Mouse (Mus musculus) adrenal gland, adult 2 months (tissue): ENCODE measurements around the gene 2900011O08Rik. TPM values are rescaled to one million over a fixed set of nuclear protein-coding genes. Genes with fewer than 3 reads are reported as not detected.
"Not testable (repeated sequence)": the region's sequence is repeated elsewhere in the genome, so short reads cannot be mapped to it uniquely, and the experiment has no call there.

ENCODE experiments used
- DNase-seq: peaks from one replicate; pipeline ENCODE4 v3.0.0; 2021
- long read RNA-seq: library from polyadenylated mRNA; stranded (forward); transcript quantifications from one replicate; pipeline ENCODE4 v2.0.0, GENCODE M21; 2021
- polyA plus RNA-seq: library from polyadenylated mRNA; depleted of rRNA; stranded (reverse); fragments of >200 nt; gene quantifications from 2 replicates; pipeline ENCODE4 v1.2.3, GENCODE M21; 2012; rRNA removed
- total RNA-seq, 2 experiments: library from RNA; stranded (reverse); gene quantifications; 2 replicates each; pipeline ENCODE4 v1.2.3; 2021

The 2900011O08Rik gene
- 1 to 10 TPM in 1 of 2 experiments, under 1 TPM in 1; 0.86 to 1.2 TPM for total RNA-seq
- 0.89 and 1.6 TPM in 2 replicates for polyA plus RNA-seq
- long read RNA-seq: 0 reads

DNA sequence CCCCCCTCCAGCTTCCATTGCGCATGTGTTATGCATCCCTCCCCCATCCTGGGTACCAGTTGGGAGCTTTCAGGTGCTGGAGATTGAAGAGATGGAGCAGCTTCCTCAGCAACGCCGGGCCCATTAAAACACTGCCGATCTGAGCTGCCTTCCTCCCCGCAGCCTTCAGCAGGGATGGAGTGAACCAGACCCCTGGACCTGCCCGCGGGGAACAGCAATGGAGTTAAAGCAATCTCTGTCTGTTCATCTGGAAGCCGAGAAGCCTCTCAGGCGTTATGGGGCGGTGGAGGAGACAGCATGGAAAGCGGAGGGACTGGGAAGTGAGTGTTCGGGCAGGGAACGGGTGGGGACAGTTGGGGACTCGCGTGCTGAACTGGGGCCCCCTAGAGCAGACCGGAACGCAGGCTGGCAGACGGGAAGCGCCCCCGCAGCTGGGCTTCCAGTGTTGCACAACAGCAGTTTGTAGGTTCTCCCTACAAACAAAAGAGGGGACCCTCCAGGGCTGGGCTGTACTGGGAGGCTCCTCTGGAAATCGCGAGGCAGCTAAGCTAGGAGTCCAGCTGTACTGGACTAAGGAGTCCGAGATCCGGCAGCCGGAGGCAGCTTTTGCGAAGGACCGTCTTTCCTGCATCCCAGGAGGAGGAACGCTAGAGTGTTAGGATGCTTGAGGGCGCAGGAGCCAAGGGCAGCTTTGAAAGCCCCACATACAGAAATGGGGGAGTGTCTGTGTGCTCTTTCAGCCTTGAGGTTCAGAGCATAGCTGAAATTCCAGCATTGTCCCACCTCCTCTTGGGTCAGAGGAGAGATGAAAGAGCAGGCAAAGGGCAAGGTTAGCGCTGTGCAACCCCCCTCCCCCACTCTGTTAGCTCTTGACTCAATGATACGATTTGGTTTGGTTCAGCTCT is at the start of gene 2900011O08Rik, which contains the start of gene Ifitm7:
2900011O08Rik (plus strand) TSS at position 31 of the 905 bp plus-strand sequence.
Ifitm7 (minus strand) TSS at position 315 of the 905 bp plus-strand sequence.
- peak; percentile 19 for DNase-seq

DNA sequence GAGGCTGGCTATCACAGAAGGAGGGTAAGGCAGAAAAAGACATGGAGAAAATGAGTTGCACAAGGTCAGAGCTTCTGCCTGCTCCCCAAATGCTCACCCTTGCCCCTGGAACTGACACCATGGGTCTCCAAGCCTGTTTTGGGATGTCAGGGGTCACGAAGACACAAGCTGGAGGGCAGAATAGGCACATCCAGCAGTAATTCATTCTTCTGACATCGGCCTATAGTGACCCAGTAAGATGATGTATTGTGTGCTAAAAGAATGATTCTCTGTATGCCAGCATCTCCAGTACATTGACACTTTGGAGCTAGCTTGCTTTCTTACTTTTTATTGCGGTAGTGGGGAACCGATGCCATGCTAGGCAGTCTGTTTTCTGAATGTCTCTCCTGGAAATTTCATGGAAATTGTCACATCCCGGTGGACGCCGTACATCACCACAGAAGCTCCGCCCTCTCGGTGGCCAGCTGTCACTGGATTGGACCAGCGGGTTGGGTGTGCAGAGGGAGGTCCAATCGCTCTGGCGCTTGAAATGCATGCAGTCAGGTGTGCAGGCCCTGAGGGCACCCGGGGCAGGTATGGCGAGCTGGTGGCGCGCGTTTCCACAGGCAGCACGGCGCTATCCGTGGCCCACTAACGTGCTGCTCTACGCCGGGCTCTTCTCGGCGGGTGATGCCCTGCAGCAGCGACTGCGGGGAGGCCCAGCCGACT is 46.1 kb upstream of the 2900011O08Rik start:
- peak; percentile 82 for DNase-seq

DNA sequence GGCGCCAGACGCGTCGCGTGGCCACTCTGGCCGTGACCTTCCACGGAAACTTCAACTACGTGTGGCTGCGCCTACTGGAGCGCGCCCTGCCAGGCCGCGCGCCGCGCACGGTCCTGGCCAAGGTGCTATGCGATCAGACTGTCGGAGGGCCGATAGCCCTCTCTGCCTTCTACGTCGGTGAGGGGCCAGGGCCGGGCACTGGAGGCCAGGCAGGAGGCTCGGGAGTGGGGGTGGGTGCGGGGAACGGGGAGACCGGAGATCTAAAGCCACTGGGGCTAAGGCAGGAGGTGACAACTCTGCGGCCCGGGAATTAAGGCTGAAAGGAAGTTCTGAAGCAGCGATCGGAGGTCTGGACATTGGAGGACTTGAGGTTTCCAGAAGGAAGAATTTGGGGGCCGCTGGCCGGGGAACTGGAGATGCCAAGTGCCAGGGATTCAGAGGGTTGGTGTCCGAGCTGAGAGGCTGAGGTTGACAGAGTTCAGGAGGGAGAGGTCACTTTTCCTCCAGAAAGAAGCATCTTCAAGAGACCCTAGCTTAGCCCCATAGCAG is 45.5 kb upstream of the 2900011O08Rik start:
- DNase-seq: no peak

DNA sequence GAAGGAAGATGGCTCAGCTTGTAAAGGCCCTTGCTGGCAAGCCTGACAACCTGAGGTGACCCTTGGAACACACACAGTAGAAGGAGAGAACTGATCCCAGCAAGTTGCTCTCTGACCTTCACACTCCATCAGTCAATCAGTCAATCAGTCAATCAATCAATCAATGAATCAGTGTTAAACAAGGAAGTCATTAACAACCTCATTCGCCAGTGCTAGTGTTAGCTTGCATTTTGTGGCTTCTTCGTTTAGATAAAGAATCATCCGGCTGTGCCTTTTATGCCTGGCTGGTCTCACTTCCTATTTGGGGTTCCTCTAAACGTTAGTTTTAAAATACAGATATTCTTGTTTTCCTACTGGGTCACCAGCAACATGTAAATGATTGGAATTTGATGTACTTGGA is 42.2 kb upstream of the 2900011O08Rik start:
- DNase-seq: no peak

DNA sequence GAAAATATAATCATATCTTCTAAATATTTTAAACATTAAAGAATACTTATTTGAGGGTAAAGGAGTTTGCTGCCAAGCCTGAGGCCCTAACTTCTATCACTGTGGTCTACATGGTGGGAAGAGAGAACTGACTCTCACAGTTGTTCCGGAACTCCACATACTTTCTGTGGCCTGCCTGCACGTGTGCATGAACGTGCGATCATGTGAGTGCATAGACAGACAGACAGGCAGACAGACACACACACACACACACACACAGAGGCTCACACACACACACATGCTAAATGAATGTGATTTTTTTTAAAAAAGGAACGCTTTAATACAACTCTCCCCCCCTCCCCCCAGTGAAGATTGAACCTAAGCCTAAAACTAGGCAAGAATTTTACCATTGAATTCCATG is 41.7 kb upstream of the 2900011O08Rik start:
- no peak for DNase-seq

DNA sequence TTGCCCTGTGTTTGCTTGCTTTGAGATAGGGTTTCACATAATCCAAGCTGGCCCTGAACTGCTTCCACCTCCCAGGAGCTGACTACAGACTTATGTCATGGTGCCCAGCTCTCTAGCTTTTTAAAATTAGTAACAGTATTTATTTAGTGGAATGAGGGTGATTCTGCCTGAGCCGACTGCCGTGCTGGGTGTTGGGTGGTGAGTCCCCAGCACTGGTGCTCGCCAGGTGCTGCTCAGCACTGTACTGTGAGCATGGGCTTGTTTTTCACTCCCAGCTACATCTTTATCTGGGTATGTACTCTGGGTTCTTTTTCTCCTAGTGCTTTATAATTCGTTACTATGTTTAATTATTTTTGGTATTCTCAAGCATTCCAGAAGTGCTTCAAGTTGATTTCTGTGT is 41.3 kb upstream of the 2900011O08Rik start:
- no peak for DNase-seq

DNA sequence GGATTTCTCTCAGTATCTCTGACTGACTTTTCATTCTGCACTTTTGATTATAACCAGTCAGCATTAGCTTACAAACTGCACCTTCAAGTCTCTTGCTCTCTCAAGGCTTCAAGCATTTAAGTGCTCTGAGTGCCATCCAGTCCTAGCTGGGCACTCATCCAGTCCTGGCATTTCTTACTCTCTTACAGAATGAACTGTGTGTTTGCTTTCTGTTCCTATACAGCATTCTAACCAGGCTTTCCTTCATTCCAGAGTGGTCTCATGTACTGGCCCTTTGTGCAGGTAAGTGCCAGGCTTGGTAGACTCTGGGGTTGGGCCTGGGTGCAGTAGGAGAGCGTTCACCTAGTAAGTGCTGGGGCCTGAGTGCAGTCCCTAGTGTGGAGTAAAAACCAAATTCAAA is 40.1 kb upstream of the 2900011O08Rik start:
- no peak for DNase-seq

DNA sequence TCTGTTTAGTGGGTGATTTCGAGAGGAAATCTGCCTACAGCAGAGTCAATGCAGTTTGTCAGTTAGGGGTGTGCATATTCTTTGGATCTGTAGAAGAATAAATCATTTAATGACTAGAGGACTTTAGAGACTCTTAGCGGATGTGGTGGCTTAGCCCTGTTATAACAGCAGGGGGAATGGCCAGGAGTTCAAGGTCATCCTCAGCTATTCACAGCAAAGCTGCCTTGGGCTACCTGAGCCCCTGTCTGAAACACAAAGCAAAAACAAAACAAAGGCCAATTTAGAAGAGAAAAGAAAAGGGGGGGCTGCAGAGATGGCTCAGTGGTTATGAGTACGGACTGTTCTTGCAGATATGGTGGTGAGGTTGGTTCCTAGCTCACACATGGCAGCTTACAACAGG is 35.2 kb upstream of the 2900011O08Rik start:
- DNase-seq: no peak

DNA sequence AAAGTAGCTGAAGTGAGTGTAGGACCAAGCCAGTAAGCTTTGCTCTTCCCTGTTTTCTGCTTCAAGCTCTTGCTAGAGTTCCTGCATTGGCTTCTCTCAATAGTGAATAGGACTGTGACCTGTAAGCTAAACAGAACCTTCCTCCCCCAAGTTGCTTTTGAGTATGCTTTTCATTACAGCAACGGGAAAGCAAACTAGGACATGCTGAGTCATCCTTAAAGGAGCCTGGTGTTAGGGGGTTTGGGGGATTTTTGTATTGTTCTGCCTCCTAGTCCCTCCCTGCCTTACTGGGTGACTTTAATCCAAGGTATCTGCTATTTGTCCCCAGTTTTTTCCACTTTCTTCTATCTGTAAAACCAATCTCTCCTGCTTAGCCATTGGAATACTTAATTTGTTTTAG is 24.4 kb upstream of the 2900011O08Rik start:
- DNase-seq: no peak

DNA sequence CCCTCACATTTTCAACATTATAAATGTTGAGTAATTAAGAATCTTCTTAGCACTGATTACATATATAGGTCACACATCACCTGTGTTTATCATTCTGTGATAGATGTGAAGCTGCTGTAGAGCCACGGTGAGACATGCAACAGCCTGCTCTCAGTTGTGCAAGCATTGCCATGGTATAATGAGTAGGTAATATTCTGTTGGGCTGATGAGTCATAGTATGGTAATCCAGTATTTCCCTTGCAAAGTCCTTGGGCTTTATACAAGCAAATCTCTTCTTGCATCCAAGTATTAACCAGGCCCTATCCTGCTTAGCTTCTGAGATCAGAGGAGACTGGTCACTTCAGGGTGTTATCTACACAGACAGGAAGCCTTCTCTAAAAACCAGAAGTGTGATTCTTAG is 17.3 kb upstream of the 2900011O08Rik start:
- DNase-seq: peak; percentile 32

DNA sequence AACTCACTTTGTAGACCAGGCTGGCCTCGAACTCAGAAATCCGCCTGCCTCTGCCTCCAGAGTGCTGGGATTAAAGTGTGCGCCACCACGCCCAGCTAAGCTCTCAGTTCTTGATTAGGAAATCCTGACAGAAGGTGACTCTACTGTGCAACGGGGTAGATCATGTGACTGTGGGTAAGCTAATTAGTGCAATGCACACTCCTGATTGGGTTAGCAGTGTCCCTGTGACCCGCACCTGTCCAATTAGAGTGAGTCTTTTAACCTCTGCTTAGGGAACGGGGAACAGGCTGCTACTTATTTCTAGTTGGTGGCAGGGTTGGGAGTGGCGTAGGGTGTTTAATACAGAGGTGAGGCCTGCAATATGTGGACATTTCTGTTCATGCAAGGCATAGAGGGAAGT is 14.4 kb upstream of the 2900011O08Rik start:
- DNase-seq: no peak

DNA sequence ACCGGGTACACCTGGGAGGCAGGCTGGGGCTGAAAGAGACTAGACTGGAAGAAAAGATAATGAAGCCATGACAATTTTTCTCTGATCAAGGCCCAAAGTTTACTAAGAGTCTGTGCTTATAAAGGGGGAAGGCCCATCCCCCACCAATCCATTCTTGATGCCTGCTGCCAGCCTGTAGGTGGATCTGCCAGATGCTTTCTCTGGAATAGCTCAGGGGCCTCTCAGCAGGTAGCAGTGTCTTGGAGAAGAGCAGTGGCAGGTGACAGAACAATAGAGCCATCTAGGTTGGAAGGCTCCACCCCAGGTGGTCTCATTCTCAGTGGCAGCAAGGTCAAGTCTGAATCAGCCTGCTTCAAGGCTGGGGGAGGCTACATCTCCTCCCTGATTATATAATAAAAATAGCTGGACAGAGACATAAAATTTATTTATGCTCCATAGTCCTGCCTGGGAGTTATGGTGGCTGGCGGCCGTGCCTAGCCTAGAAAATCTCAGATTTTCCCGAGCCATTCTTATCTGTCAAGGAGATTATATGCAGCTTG is 10.0 kb upstream of the 2900011O08Rik start:
- DNase-seq: not testable (repeated sequence)

DNA sequence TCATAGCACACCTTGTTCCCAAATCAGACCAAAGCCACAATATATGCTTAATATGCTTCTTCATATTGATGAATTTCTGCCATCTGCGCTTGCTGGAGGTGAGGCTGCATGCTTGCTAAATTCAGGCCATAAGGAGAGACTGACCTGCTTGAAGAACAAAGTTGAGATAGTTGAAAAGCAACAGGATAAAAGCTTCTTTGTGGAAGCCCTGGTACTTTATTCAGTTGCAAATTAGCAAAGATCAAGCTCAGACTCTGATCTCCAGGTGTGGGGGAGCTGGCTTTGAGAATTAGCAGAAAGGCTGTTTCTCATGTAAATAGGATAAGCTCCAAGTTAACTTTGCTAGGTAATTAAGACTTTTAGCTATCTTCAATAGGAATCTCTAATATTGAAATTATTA is 9.4 kb upstream of the 2900011O08Rik start:
- not testable (repeated sequence) for DNase-seq

DNA sequence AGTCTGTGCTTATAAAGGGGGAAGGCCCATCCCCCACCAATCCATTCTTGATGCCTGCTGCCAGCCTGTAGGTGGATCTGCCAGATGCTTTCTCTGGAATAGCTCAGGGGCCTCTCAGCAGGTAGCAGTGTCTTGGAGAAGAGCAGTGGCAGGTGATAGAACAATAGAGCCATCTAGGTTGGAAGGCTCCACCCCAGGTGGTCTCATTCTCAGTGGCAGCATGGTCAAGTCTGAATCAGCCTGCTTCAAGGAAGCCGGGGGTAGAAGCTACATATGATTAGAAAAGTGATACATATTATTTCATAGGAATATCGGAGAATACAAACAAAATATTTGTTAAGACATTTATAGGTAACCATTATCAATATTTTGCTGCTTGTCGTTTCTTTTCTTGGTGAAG is 4.7 kb upstream of the 2900011O08Rik start:
- DNase-seq: not testable (repeated sequence)

DNA sequence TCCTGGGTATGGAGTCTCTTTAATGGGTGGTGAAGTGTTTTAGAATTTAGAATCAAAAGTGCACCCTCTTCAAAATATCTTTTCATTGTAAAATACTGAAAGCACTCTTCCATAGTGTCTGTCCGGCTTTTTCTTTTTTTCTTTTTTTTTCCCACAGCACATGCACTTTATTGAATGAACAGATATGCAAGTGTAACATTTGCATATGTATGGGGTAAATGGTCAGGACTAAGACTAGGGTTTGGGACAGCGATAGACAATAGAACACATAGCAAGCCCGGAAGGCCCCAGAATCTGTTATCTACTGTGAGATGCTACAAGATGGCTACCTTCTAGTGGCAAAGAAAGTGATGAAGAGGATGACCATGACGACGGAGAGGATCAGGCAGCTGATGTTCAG is 3.2 kb upstream of the 2900011O08Rik start:
- DNase-seq: no peak

DNA sequence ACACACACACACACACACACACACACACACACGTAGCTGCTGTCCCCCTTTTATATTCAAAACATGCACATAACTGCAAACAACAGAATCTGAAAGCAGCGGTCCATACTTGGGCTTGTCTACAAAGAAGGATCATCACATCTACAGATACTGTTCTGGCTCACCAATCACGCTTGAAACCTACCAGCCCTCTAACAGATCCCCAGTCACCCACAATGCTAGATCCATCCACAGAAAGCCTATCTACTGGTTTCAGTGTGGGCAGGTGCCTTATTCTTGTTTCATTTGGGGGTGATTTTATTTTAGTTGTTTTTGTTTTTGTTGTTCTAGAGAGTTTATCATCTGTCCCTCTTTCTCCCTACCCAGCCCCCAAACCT is 219 bp upstream of the 2900011O08Rik start:
- DNase-seq: no peak

DNA sequence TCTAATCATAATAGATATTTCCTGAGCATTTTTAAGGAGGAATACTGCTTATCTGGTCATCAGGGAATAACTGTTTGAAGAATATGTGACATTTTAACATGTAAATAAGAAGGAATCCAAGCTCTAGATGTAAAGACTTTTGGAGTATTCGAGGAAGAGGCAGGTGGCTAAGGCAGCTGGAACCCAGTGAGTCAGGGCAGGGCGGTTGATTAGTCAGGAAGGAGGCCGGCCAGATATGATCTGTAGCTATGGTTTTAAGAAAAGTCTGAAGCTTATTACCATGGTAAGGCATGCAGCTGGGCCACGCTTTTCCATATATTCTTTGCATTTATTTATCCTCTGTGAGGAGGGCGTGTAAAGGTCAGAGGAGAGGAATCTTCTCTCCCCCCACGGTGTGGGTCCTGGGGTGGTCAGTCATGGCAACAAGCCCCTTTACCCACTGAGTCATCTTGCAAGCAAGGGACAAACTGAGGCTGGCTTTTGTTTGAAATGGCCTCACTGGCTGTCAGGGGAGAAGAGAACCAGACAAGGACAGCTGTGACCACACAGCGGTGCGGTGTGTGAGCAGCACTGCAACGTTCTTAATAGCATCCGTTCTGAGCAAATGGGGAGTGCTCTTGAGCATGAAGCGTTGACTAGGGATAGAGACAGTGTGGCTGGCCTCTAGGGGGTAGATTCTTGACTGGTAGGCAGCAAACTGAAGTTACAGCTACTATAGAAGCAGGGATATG is 6.3 kb downstream of the 2900011O08Rik start:
- DNase-seq: no peak

DNA sequence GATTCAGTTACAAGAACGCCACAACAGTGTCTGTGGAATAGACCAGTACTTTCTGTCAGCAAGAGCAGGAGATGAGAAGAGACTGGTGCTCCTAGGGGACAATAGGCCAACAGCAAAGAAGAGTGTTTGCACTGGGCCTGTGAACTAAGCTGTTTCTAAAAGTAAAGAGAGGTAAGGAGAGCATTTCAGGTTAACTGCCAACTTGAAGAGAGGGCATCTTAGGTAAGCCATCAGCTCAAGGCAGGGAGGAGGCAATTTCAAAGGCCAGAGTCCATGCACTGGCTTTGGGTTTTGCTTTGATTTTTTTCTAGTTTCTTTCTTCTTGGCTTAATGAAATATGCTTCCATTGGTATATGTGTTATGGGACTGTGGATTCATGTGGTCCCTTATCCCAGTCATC is 7.7 kb downstream of the 2900011O08Rik start:
- no peak for DNase-seq

DNA sequence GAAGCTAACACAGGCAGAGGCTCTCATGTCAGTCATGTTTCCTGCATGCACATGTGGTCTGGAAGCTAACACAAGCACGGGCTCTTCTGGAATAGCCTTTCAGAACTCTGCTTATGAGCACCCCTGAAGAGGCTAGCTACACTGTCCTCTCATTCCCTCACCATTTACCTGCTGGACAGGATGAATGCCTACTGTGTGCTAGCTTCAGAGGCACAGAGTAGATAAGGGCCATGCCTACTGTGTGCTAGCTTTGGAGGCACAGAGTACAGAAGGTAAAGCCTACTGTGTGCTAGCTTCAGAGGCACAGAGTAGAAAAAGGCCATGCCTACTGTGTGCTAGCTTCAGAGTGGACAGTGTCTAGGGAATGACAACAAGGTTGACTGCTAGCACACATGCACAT is 8.1 kb downstream of the 2900011O08Rik start:
- no peak for DNase-seq

DNA sequence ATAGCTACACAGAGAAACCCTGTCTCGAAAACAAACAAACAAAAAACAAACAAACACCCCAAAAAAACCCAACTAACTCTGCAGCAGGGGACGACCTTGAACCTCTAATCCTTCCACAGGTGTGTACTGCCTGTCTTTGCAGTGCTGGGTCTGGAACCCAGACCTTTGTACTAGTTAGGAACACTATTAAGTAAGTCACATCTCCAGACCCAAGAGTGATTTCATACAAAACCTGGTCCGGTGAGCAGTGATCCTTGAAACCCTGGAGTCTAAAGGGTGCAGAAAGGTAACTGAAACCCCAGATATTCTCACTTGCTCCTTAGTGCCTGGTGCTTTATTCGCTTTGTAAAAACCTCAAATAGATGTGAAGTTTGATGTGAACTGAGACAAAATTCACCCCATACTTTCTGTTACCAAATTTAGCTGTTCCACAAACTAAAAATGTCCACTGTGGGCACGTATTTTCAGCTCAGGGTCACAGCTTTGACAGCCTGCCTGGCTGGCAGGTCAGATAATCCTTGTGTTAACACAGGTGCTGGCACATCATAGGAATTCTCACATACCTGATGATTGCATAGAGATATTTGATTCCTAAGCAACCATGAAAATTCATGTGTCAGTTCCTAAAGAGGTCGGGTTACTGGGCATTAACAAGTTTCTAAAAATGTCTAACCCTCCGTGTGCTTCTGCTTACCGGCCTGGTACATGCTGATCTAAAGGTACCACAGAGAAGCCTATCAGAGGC is 17.2 kb downstream of the 2900011O08Rik start:
- DNase-seq: no peak

DNA sequence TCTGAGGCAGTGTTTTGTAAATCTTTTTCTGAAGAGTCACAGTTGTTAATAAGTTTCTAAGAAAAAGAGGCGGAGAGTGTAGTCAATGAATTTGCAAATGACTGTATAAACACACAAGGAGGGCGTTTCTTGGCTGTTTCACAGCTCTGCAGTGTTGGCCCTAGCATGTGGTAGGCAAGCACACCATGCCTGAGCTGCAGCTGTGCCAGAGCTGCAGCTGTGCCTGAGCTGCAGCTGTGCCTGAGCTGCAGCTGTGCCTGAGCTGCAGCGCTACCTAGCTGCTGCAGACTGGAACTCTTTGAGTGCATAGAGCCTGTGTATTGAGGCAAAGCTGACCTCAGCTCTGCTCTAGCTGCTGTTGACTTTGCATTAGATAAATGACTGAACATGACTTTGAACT is 17.8 kb downstream of the 2900011O08Rik start:
- no peak for DNase-seq
